Mouse (Mus musculus): ENCODE data around the gene Hist1h2bh. TPM values are rescaled to one million over a fixed set of nuclear protein-coding genes. Genes with fewer than 3 reads are reported as not detected.
A peak's percentile ranks its signal among the peaks of the same experiment; 100 is the strongest.
"Not testable (repeated sequence)": the region's sequence is repeated elsewhere in the genome, so short reads cannot be mapped to it uniquely, and the experiment has no call there.

Gene Hist1h2bh
- under 1 TPM; 0.61 TPM for total RNA-seq (2021)
- long read RNA-seq, experiment 1, partial matches to known transcripts, result 0 of 1 reads
- long read RNA-seq, experiment 1, other reads (novel, unspliced or antisense), result 0 of 1 reads
- long read RNA-seq, experiment 2, partial matches to known transcripts, result 0 of 1 reads
- long read RNA-seq, experiment 2, other reads (novel, unspliced or antisense), result 0 of 1 reads

DNA sequence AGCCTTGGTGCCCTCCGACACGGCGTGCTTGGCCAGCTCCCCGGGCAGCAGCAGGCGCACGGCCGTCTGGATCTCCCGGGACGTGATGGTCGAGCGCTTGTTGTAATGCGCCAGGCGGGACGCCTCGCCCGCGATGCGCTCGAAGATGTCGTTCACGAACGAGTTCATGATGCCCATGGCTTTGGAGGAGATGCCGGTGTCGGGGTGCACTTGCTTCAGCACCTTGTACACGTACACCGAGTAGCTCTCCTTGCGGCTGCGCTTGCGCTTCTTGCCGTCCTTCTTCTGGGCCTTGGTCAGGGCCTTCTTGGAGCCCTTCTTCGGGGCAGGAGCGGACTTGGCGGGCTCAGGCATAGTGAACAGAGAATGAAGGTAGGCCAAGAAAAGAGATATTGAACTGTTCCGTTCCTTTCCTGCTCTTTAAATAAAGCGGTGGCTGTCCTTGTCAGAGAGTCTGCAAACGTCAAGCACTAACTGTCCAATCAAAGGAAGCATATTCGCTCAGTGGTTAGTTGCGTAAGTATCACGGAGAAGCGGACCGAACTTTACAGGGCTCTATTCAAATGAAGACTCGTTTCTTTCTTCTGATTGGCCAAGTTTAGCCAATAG is at the start of gene Hist1h2bh:
Hist1h2bh (minus strand) TSS at position 394 of the 609 bp plus-strand sequence.
- Histone ChIP-seq H3K27ac (peak within 1 kb of the TSS; percentile 68), H3K4me3 (peak within 1 kb of the TSS; percentile 63)
- DNase-seq (ENCODE audit: extremely low spot score in 1 of 2, low spot score in 2 of 2), result peak; percentile 48 to 61
- intact Hi-C loops (cut with DNase I), result not testable (repeated sequence)

- DNase-seq (ENCODE audit: extremely low spot score in 1 of 2, low spot score in 2 of 2), result no peak
- TF ChIP-seq CTCF (IDR thresholded peaks at IDR 0.05), result no peak
- intact Hi-C loops (cut with DNase I), result no loop called here
- H3K27ac ChIP-seq, result no peak overlapping the region
- H3K4me3 ChIP-seq, result no peak overlapping the region
Measured at GRCm38 (mm10) chr13:23592614-23593013, 49.4 kb upstream of the Hist1h2bh start.

- intact Hi-C loops (cut with DNase I); H3K4me3 ChIP-seq; H3K27ac ChIP-seq; DNase-seq (ENCODE audit: extremely low spot score in 1 of 2, low spot score in 2 of 2): not testable (repeated sequence)
Measured at GRCm38 (mm10) chr13:23591886-23592285, 48.7 kb upstream of the Hist1h2bh start.

- DNase-seq (ENCODE audit: extremely low spot score in 1 of 2, low spot score in 2 of 2), result no peak
- intact Hi-C loops (cut with DNase I), result no loop called here
- no peak overlapping the region for H3K27ac ChIP-seq
- H3K4me3 ChIP-seq, result no peak overlapping the region
- TF ChIP-seq CTCF (IDR thresholded peaks at IDR 0.05), result no peak
Measured at GRCm38 (mm10) chr13:23591206-23591605, 48.0 kb upstream of the Hist1h2bh start.

- Histone ChIP-seq H3K27ac (no peak overlapping the region), H3K4me3 (no peak overlapping the region)
- intact Hi-C loops (cut with DNase I), result loop anchor here (2.0 to 10.0 kb wide), 3 partner anchors 34 to 1802 kb away; partner anchors contain the start of genes Hist1h1b, Hist1h2an, Hist1h2bc and Hist1h2be
- TF ChIP-seq CTCF (IDR thresholded peaks at IDR 0.05), result no peak
- DNase-seq (ENCODE audit: extremely low spot score in 1 of 2, low spot score in 2 of 2), result no peak
Measured at GRCm38 (mm10) chr13:23586940-23587225, 43.7 kb upstream of the Hist1h2bh start.

GRCm38 (mm10) chr13:23586099-23586939 is 43.1 kb upstream of the Hist1h2bh start:
- no peak for DNase-seq (ENCODE audit: extremely low spot score in 1 of 2, low spot score in 2 of 2)
- peak overlapping the region; percentile 33; the same call in 1 of the 2 replicates for H3K27ac ChIP-seq

DNA sequence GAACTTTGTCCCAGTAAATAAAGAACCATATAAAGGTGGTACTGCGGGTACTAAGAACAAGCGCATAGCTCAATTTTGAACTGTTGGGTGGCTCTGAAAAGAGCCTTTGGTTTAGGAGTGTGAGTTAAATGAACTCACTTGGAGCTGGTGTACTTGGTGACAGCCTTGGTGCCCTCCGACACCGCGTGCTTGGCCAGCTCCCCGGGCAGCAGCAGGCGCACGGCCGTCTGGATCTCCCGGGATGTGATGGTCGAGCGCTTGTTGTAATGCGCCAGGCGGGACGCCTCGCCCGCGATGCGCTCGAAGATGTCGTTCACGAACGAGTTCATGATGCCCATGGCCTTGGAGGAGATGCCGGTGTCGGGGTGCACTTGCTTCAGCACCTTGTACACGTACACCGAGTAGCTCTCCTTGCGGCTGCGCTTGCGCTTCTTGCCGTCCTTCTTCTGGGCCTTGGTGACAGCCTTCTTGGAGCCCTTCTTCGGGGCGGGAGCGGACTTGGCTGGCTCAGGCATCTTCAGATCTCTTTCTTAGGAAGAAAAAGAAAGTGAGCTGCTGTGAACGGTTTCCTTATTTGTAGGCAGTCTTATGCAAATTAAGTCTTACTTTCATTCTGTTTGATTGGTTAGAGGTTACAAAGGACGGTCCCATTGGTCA is 42.4 kb upstream of the Hist1h2bh start:
- intact Hi-C loops (cut with DNase I), result loop anchor here (2.0 to 10.0 kb wide), 3 partner anchors 35 to 1801 kb away; partner anchors contain the start of genes Hist1h1b, Hist1h2an, Hist1h2bc and Hist1h2be
- DNase-seq (ENCODE audit: extremely low spot score in 1 of 2, low spot score in 2 of 2), result peak; percentile 57 to 78
- peak overlapping the region; percentile 67 for H3K4me3 ChIP-seq
- peak overlapping the region; percentile 82 for H3K27ac ChIP-seq

More at GRCm38 (mm10) chr13:23586099-23586939, 43.1 kb upstream of the Hist1h2bh start:
- H3K4me3 ChIP-seq, result peak overlapping the region; percentile 67
- TF ChIP-seq CTCF (IDR thresholded peaks at IDR 0.05), result no peak
- intact Hi-C loops (cut with DNase I), result loop anchor here (2.0 to 10.0 kb wide), 3 partner anchors 34 to 1802 kb away; partner anchors contain the start of genes Hist1h1b, Hist1h2an, Hist1h2bc and Hist1h2be

GRCm38 (mm10) chr13:23585029-23585441 is 41.8 kb upstream of the Hist1h2bh start:
- no peak for TF ChIP-seq CTCF (IDR thresholded peaks at IDR 0.05)
- DNase-seq (ENCODE audit: extremely low spot score in 1 of 2, low spot score in 2 of 2), result peak; percentile 65 to 66
- intact Hi-C loops (cut with DNase I), result loop anchor here (10.0 kb wide), 1 partner anchor 1800 kb away; the partner anchor contains the start of genes Hist1h1b, Hist1h2an, Hist1h2bp and Hist1h3i
- H3K4me3 ChIP-seq, result peak overlapping the region; percentile 67
- peak overlapping the region; percentile 82 for H3K27ac ChIP-seq

- H3K27ac ChIP-seq, result peak overlapping the region; percentile 82
- peak overlapping the region; percentile 67 for H3K4me3 ChIP-seq
- intact Hi-C loops (cut with DNase I), result loop anchor here (5.0 to 10.0 kb wide), 4 partner anchors 113 to 1867 kb away; partner anchors contain the start of genes Hist1h1a, Hist1h1b, Hist1h1t and Hist1h2ai
- no peak for TF ChIP-seq CTCF (IDR thresholded peaks at IDR 0.05)
- no peak for DNase-seq (ENCODE audit: extremely low spot score in 1 of 2, low spot score in 2 of 2)
Measured at GRCm38 (mm10) chr13:23584331-23584730, 41.1 kb upstream of the Hist1h2bh start.

DNA sequence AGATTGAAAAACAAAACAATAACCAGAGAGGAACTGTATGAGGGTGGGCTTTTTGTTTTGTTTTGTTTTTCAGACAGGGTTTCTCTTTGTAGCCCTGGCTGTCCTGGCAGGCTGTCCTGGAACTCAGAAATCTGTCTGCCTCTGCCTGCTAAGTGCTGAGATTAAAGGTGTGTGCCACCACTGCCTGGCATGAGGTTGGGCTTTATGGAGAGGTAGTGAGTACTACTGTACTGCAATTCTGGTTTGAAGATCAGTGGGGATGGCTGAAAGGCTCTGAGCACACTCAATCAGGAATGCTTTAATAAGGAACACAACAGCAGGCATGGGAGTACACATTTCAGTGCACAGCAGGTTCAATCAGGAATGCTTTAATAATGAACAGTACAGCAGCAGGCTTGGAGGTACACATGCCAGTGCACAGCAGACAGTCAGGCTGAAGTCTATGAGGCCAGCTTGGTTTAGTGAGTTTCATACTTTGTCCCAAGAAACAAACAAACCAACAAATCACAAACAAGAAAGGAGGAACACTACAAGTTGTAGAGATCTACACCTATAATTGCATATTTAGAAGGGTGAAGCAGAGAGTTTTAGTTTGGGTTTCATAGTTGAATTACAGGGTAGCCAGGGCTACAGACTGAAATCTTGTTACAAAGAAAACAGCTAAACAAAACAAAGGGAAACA is 40.3 kb upstream of the Hist1h2bh start:
- no peak for DNase-seq (ENCODE audit: extremely low spot score in 1 of 2, low spot score in 2 of 2)
- Histone ChIP-seq H3K27ac (peak overlapping the region; percentile 24; the same call in 1 of the 2 replicates), H3K4me3 (no peak overlapping the region)
- no peak for TF ChIP-seq CTCF (IDR thresholded peaks at IDR 0.05)
- intact Hi-C loops (cut with DNase I), result loop anchor here (2.0 to 10.0 kb wide), 5 partner anchors 114 to 1866 kb away; partner anchors contain the start of genes Hist1h1a, Hist1h1b, Hist1h1t and Hist1h2ai

All from left cerebral cortex, adult 2 months (tissue).